Mouse (Mus musculus) spleen, adult 12 weeks (tissue): ENCODE data around the gene Mapk12.

Experiments
- DNase-seq: peaks from one replicate; pipeline ENCODE4 v3.0.0; 2022; ENCODE audit warnings: low spot score

The Mapk12 gene

GRCm38 (mm10) chr15:89137378-89138045 lies 3.0 kb downstream of the Mapk12 start:
- DNase-seq: no peak

- DNase-seq: no peak
Observed at GRCm38 (mm10) chr15:89136461-89137155, 3.9 kb downstream of the Mapk12 start.

GRCm38 (mm10) chr15:89131316-89131715 lies 9.2 kb downstream of the Mapk12 start:
- peak; percentile 58 for DNase-seq

GRCm38 (mm10) chr15:89130245-89130644 lies 10.3 kb downstream of the Mapk12 start:
- no peak for DNase-seq

- peak; percentile 81 for DNase-seq
Observed at GRCm38 (mm10) chr15:89128382-89129350, 11.8 kb downstream of the Mapk12 start, which contains the start of gene Hdac10. Hdac10 (minus strand) TSS chr15:89128700.

GRCm38 (mm10) chr15:89127364-89127940 lies 13.1 kb downstream of the Mapk12 start:
- DNase-seq: no peak

GRCm38 (mm10) chr15:89126622-89127021 lies 13.9 kb downstream of the Mapk12 start:
- DNase-seq: no peak

- no peak for DNase-seq
Observed at GRCm38 (mm10) chr15:89125351-89125750, 15.2 kb downstream of the Mapk12 start.

GRCm38 (mm10) chr15:89124312-89124711 lies 16.2 kb downstream of the Mapk12 start:
- no peak for DNase-seq

GRCm38 (mm10) chr15:89123595-89123994 lies 16.9 kb downstream of the Mapk12 start:
- DNase-seq: no peak

GRCm38 (mm10) chr15:89122649-89123366 lies 17.7 kb downstream of the Mapk12 start, which contains the start of gene Tubgcp6:
Tubgcp6 (minus strand) TSS chr15:89123112.
- peak; percentile 95 for DNase-seq

GRCm38 (mm10) chr15:89118007-89118406 lies 22.5 kb downstream of the Mapk12 start:
- DNase-seq: no peak

GRCm38 (mm10) chr15:89110147-89110546 lies 30.4 kb downstream of the Mapk12 start:
- DNase-seq: no peak

- no peak for DNase-seq
Observed at GRCm38 (mm10) chr15:89106976-89107375, 33.5 kb downstream of the Mapk12 start.

GRCm38 (mm10) chr15:89106073-89106472 lies 34.4 kb downstream of the Mapk12 start:
- DNase-seq: no peak

- DNase-seq: no peak
Observed at GRCm38 (mm10) chr15:89104425-89104824, 36.1 kb downstream of the Mapk12 start.

GRCm38 (mm10) chr15:89103921-89104320 lies 36.6 kb downstream of the Mapk12 start:
- no peak for DNase-seq

GRCm38 (mm10) chr15:89102646-89103045 lies 37.9 kb downstream of the Mapk12 start:
- DNase-seq: no peak

- DNase-seq: no peak
Observed at GRCm38 (mm10) chr15:89100823-89101222, 39.7 kb downstream of the Mapk12 start.

GRCm38 (mm10) chr15:89098616-89099015 lies 41.9 kb downstream of the Mapk12 start:
- no peak for DNase-seq

GRCm38 (mm10) chr15:89097450-89097849 lies 43.1 kb downstream of the Mapk12 start:
- DNase-seq: no peak
